Mouse (Mus musculus) ZHBTc4 (cell line): Measurements from ENCODE around the gene 1110051M20Rik.

Source experiments
- DNase-seq: peaks from one replicate; pipeline ENCODE4 v3.0.0-alpha.2; 2011; ENCODE audit warnings: low read depth, low spot score

Gene 1110051M20Rik

DNA sequence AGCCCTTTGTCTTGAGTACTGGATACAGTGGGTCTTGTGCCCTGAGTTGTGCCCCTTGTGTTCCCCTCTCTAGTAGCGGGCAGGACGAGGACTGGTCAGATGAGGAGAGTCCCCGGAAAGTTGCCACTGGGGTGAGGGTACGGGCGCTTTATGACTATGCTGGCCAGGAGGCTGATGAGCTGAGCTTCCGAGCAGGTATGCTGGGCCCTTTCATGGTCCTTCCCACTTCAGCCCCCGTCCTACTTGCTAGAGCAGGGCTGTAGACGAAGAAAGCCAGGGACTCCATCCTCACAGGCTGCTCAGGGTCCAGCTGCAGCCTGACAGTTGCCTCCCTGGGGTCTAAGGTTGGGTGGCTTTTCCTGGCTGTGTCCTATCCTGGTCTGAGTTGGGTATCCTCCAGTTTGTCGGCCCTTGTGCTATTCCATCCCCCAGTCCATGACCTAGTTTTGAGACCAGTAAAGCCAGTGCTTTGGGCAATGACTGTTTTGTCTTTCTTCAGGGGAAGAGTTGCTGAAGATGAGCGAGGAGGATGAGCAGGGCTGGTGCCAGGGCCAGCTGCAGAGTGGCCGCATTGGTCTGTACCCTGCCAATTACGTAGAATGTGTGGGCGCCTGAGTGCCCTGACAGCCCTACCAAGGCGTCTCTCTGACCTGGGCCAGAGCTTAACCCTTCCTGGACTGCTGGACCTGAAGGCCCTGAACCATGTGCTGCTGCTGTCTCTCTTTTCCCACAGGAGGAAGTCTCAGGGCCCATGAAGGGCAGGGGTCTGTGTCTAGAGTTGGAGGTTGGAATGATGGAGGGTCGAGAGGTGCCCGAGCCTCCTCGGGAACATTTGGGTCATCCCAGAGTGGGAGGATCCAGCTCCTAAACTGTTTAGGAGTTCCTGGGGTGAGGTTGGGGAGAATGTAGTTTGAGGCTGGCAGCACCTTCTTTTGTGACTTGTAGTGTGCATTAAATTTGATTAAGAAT lies 180.5 kb downstream of the 1110051M20Rik start:
- no peak for DNase-seq

DNA sequence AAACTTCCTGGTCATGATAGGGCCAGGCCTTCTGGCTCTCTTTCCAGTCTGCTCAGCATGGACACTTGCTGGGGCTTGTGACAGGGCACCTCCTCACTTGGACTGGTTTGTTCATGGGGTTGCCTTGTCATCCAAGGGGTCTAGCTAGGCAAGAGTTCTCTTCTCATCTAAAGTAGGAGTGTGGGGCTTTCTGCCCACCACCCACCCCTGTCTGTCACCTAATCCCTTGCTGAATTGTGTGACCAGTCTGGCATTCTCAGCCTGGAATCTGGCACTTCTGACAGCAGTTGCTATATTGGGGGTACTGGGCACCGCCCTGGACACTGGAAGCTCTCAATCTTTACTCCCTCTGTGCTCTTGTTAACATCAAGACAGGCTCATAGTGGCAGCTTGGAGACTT lies 185.0 kb downstream of the 1110051M20Rik start:
- no peak for DNase-seq

DNA sequence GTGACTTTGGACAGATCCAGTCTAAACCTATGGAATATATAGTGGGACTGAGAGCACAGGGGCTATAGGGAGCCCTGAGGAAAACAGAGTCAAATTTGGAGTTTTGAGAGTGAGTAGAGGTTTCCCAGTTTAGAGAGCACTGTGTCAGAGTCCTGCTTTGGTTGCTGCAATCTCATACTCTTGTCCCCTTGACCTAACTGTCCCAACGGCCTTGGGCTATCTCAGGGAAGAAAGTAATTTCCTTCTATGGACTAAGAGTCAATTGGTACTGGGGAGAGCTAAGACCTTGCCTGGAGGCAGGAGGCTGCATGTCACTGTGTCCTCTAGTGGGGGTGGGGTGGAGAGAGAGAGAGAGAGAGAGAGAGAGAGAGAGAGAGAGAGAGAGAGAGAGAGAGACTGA lies 185.7 kb downstream of the 1110051M20Rik start:
- DNase-seq = no peak

DNA sequence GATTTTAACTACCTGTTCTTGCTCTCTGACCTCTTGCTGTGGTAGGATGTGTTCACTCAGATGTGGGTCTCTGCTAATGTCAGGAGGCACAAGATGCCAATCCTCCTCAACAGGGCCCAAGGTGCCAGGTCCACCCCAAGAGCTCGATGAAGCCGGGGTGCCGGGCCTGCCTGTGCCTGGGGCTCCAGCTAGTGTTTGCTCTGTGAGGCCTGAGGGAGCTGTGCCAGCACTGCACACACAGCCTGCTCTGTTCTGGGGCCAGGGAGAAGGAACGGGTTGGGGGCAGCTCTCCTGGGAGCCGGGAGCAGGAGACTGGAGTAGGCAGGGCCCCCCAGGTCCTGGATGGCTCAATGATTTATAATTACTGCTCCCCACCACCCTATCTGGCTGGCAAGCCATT lies 186.4 kb downstream of the 1110051M20Rik start:
- DNase-seq = no peak

DNA sequence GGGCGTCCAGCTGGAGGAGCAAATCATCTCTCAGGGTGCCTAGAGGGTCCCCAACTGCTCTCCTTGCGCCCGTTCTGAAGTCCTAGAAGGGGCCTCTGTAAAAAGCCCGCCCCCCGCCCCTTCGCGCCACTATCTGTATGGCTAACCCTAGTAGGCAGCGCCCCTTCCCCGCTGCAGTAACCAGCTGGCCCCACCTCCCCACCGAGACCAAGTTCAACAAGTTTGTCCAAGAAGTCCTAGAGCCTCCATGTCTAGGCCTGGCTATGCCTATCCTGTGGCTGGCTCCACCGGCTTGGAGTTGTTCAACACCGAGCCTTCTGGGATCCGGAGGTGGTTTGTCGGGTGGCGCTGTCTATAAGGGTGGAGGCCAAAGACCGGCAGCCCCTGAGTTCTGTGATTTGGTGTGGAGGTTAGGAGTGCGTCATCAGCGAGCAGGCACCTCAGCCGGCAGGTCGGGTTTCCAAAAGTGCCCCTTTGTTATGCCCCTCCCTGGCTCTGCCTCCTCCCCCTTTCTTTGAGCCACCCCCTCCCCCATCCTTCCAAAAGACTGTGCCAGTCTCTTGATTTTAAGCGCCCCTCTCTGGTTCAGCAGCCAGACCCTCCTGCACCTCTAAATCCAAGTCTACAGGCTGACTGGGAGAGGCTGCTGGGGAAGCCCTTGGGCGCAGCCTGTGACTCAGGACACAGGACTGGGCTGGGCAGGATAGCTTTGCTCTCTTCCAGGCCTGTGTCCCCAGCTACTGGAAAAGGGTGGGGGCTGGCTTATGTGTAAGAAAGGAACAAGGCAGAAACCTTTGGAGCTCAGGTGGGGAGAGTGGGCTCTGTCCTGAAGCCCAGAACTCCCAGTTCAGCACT lies 187.2 kb downstream of the 1110051M20Rik start:
- peak; percentile 77 for DNase-seq

DNA sequence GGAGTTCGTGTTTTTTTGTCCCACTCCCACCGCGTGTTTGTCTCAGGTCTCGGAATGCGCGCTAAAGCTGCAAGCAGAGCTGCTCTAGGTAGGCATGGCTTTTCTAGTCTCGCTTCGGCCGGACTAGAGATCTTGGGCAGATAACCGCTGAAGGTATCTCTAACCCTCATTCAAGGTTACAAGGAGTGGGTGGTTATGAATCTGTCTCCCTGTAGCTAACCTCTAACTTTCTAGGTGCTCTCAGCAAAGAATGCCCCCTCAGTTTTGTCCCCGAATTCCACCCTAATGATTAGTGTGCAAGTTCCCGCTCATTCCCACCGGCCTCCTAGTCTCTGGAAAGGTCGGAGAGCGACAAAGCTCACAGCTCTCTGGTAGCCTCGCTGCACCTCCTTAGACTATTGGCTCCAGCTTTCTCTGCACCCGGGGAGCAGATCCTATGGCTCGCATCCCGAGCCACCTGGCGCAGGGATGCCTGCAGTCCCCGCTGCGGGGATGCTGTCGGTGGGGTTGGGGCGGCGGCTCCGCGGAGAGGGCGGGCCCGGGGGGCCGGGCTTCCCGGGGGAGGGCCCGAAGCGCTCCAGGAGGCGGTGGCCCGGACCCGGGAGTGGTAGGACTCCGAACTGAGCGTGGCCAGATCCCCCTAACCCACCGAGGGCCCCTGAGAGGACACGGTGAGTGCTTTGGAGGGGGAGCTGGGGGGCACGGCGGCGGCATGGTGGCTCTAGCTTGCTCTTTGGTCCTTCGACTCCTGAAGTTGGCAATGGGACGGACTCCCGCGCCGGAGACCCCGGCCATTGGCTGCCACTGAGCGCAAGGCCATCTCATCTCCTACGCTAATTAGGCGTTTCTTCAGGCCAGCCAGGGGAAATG lies 188.0 kb downstream of the 1110051M20Rik start:
- DNase-seq = peak; percentile 74

DNA sequence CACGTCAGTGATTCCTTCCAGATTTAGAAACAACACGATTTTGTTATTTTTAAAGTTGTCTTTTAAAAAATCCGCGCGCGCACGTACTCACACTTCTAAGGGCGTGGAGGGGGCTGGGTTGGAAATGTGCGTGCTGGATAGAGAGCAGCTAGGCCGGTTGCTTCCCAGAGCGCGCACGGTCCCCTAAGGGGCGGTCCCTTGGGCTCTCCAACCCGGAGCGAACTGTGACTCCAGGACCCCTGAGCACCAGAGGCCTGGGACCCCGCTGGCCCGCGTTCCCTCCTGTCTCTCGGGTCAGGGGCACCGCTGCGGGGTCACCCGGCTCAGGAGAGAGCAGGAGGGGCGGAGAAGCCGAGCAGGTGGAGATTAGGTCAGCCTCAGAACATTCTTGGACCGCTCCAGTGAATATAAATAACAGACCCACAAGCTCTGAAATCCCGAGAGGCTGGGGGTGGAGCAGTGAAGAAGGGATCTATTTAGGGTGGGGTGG lies 188.8 kb downstream of the 1110051M20Rik start, which contains the start of gene Pacsin3:
Gene Pacsin3, plus strand, starts transcription at position 294 of the 490 bp plus-strand sequence.
- DNase-seq = peak; percentile 54

DNA sequence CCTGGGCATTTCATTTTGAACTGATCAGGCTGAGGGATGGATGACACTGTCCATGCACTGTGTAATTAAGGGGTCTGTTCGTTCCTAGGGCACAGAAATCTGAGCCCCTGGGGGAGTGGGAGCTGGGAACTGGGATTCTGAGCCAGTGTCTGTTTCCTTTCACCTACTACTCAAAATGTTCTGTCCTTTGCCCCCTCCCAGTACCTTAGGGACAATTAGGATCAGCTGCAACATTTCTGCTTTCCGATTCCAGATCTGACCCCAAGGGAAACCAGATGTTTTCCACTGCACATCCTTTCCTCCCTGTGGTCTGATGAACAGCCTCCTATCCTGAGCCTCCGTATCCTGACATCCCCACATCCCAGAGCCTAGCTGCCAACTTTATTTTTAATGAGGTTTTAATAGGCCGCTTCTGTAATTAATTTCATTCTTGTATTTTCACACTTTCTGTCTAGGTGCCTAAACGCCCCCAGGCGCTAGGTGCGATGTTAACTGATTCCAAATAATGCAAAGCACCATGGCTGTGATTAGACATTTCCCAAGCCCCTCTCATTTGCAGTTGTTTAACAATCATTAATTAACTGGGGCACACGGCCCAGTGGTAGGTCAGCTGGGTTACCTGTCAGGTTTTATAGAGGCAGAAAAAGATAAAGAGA lies 189.7 kb downstream of the 1110051M20Rik start:
- DNase-seq = no peak

DNA sequence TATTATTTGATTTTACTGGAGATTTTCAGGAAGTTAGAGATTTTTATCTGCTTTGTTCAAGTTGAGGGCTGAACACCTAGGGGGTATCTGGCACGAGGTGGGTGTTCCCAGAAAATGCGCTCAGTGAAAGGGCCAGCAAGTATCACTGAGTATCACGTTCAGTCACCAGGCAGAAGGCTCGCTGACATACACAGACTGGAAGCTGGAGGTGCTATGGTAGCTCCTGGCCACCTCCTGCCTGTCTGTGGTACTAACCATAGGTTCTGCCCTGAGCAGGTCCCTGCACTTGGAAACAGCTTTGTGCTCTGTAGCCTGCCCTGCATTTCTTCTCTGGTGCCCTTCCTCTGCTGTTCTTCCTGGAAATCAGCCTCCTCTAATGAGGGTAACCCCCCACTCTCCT lies 192.0 kb downstream of the 1110051M20Rik start:
- no peak for DNase-seq

DNA sequence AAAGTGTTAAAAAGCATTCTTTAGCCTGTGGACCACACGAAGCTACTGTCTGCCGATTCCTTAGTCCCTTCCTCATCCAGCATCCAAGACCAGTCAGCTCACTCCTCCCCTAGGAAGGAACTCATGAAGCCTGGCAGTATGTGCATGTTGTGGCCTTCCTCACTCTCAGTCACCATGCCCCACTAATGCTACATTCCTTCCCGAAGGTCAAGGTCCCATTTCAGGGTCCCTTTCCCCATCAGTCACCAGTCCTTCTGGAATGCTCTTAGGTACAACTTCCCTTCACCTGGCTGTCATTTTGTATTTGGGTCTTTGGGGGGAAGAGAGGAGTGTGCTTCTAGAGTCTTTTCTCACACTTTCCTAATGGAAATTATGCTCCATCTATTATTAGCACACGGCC lies 192.5 kb downstream of the 1110051M20Rik start:
- DNase-seq = no peak

DNA sequence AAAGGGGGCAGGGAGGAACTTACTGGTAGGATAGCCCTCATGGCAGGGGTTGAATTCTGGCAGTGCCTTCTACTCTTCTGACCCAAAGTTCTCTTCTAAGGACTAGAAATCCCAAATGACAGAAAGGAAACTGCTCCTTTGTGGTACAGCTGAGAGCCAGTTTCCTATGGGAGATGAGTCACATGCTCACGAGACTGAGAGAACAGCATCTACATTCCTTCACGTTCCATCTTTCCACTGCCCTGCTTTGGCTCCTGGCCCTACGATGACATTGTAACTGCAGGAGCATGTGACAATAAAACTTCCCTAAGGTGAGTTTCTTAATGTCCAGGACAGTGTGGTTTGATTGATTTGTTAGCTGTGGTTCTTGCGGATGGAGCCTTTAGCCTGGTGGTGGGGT lies 196.1 kb downstream of the 1110051M20Rik start:
- no peak for DNase-seq

DNA sequence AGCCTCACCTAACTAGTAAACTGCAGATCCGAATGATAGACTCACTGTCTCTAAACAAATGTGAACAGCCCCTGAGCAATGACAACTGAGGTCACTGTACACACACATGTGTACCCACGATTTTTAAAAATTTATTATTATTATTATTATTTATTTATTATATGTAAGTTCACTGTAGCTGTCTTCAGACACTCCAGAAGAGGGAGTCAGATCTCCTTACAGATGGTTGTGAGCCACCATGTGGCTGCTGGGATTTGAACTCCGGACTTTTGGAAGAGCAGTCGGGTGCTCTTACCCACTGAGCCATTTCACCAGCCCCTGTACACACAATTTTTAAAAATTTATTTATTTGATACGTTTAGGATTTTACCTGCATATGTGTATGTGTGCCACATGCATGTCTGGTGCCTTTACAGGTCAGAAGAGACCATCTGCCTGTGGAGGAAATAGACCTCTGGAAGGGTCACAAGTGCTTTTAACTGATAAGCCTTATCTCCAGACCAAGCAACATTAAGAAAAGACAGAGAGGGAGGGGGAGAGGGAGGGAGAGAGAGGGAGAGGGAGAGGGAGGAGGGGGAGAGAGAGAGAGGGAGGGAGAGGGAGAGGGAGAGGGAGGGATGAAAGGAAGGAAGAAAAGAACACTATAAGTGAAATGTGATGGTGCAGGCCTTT lies 199.8 kb downstream of the 1110051M20Rik start:
- no peak for DNase-seq

DNA sequence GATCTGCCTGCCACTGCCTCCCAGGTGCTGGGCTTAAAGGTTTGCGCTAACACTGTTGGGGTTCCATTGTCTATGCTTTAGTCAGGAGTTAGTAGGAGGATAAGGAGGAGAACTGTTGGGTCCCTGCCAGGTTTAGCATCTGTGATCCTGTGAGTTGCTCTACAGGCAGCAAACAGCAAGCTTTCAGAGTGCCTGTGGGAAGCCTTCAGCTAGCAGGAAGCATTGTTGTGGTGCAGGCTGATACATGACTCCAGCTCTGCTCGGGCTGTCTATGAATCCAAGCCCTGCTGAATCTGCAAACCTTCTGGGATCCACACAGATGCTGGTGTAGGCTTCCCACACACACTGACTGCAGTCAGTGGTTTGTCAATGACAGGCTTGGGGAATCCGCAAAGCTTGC lies 201.1 kb downstream of the 1110051M20Rik start:
- no peak for DNase-seq

DNA sequence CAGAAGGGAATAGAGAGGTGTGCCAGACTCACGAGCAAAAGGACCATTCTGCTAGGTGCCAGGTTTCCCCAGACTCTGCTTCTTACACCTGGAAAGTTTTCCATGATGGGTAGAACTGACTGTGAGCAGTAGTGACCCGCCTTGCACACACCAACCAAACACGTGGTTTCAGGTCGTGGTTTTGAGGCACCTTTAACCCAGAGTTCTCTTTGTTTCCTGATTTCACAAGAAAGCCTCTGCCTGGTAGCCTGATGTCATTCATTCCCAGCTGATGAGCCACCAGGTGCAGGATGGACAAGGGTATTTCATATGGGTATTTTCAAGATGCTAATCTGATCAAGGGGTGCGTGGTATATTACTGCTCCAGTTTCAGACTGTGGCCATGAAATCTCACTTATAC lies 202.0 kb downstream of the 1110051M20Rik start:
- no peak for DNase-seq

DNA sequence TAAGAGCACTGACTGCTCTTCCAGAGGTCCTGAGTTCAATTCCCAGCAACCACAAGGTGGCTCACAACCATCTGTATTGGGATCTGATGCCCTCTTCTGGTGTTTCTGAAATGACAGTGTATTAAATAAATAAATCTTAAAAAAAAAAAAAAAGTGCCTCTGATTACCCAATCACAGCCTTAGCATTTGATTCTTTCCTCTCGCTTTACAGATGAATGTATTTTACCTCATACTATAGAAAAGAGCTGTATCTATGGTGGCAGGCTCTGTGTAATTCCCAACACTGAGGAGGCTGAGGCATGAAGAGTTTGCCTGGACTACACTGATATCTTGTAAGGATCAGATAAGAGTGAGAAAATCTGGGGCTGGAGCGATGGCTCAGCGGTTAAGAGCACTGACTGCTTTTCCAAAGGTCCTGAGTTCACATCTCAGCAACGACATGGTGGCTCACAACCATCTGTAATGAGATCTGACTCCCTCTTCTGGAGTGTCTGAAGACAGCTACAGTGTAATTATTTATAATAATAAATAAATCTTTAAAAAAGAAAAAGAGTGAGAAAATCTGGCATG lies 206.9 kb downstream of the 1110051M20Rik start:
- peak; percentile 53 for DNase-seq

DNA sequence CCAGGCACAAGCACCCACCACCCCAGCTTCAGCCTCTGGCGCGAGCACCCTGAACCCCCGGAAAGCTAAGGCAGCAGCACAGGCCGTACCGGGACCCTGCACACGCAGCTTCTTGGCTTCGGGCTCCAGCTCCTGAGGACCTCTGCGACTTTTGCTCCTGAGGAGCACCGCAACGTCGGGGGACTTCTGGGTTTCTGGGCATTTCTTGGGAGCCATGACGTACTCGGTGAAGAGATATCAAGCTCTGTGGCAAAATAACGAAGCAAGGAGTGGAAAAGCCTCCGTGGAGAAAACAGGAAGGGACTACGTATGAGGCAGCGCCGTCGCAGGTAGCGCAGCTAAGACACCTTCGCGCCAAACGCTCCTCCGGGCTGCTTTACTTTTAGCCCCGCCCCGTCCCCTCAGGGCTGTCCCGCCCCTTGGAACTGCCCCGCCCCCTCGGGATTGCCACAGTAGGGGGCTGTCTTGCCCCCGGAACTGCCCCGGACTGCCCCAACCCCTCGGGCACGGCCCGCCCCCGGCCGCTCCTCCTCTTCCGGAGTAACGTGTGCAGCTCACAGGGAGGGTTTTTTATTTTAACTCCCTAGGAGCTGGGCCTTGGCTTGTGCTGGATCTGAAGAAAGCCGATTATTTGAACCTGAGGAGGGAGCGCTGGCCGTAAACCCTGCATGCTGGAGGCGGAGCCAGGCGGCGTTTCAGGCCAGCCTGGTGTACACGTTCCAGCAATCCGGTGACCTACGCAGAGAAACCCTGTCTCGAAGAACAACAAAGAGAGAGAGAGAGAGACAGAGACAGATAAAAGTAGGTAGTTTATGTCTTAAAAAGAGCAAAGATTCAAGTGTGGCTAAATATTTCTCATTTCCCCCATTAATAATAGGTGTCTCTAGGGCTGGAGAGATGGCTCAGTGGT lies 207.6 kb downstream of the 1110051M20Rik start, which contains the start of gene Ddb2:
Gene Ddb2, minus strand, starts transcription at position 382 of the 910 bp plus-strand sequence.
- DNase-seq = peak; percentile 98

DNA sequence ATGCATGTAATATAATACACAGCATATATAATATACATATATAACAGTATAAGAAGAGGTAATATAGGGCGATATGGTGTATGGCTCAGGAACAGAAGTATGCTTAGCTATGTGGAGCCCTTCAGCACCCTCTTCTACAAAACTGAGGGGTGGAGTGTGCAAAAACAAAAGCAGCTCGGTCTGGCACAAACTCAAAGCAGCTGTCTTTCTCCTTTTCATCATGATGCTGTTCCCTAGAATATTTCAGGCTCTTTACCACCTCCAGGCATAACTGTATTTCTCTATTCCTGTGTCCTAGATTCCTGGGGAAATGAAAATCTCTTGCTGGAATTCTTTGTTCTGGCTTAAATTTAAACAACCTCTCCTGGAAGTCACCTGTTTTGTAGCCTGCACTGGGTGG lies 214.8 kb downstream of the 1110051M20Rik start:
- no peak for DNase-seq
